9 mouse cellular contexts compared by ENCODE assay signal in the genomic region with DNA sequence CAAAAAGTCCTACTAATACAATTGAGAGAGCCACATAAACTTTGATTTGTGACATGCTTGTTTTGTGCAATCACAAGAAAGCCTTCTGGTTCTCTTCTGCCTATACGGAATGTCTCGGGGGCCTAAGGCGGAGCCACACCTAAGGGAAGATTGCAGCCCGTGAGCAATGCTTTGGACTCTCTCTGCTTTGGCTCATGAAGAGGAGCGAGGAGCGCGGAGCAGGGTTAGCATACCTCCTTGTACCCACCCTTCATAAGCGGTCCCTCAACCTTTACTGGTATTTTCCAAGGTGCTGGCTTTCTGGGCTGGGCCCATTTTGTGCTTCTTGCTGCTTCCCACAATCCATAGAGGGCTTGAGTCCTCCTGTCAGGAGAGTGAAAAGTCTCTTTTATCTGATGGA.
DNase-seq lines count a peak whose midpoint lies in the region; ATAC-seq and TF ChIP-seq lines count a peak whose summit lies in the region.
"Had no signal": no experiment of that assay in that cellular context is flagged by ENCODE, and none has a peak within 500 bp of the region (broad histone marks: within the 10 kb centered on the region; RNA-seq: fewer than 3 reads in every experiment).

No protein-coding gene starts in this region.

- no peaks in the 10 kb centered on the region for H3K36me3 ChIP-seq in hindbrain, postnatal 0 days (ENCODE audit: insufficient read depth, low read length)
- H3K36me3 ChIP-seq in hindbrain, embryonic 10.5 days, result no peaks in the 10 kb centered on the region
- no peaks in the 10 kb centered on the region for H3K36me3 ChIP-seq in liver, embryonic 13.5 days
- H3K36me3 ChIP-seq in midbrain, embryonic 15.5 days (replicated peaks), result no peaks in the 10 kb centered on the region
- H3K36me3 ChIP-seq: embryonic facial prominence, embryonic 12.5 days had no signal

- H3K27ac ChIP-seq in hindbrain, postnatal 0 days, result peak overlapping the region; percentile 51
- no peak overlapping the region for H3K27ac ChIP-seq in hindbrain, embryonic 10.5 days
- H3K27ac ChIP-seq in liver, embryonic 13.5 days, result no peak overlapping the region
- H3K27ac ChIP-seq in midbrain, embryonic 15.5 days, result no peak overlapping the region
- H3K27ac ChIP-seq: embryonic facial prominence, embryonic 12.5 days had no signal

- no peak overlapping the region for H3K4me3 ChIP-seq in hindbrain, postnatal 0 days (ENCODE audit: low read length)
- H3K4me3 ChIP-seq in hindbrain, embryonic 10.5 days, result no peak overlapping the region
- H3K4me3 ChIP-seq in liver, embryonic 13.5 days (replicated peaks), result no peak overlapping the region
- H3K4me3 ChIP-seq in midbrain, embryonic 15.5 days, result no peak overlapping the region
- H3K4me3 ChIP-seq: embryonic facial prominence, embryonic 12.5 days had no signal

- H3K27me3 ChIP-seq in hindbrain, postnatal 0 days (ENCODE audit: insufficient read depth, low read length), result no peaks in the 10 kb centered on the region
- H3K27me3 ChIP-seq in hindbrain, embryonic 10.5 days (ENCODE audit: insufficient read depth, poor library complexity, severe bottlenecking), result no peaks in the 10 kb centered on the region
- H3K27me3 ChIP-seq in liver, embryonic 13.5 days, result no peaks in the 10 kb centered on the region
- H3K27me3 ChIP-seq in midbrain, embryonic 15.5 days (replicated peaks), result no peaks in the 10 kb centered on the region
- H3K27me3 ChIP-seq: embryonic facial prominence, embryonic 12.5 days had no signal

- H3K4me2 ChIP-seq in hindbrain, postnatal 0 days (ENCODE audit: low read depth, low read length), result 0 out of 2 replicates have a peak overlapping the region, but pooled peaks have one; percentile 13
- H3K4me2 ChIP-seq in liver, embryonic 13.5 days, result peak overlapping the region; percentile 35; the same call in 1 of the 2 replicates
- H3K4me2 ChIP-seq in midbrain, embryonic 15.5 days, result no peak overlapping the region

- TF ChIP-seq CTCF in hindbrain, postnatal 0 days (IDR thresholded peaks at IDR 0.05; ENCODE audit: low read depth), result no peak

- WGBS in hindbrain, postnatal 0 days, result 92% methylated on average over 8 of the region's 8 CpGs
- WGBS in hindbrain, embryonic 10.5 days, result 87% methylated on average over 8 of the region's 8 CpGs
- WGBS in liver, embryonic 13.5 days (ENCODE audit: insufficient replicate concordance), result 72% methylated on average over 8 of the region's 8 CpGs
- 85% methylated on average over 8 of the region's 8 CpGs for WGBS in midbrain, embryonic 15.5 days

- no peak overlapping the region for H3K9ac ChIP-seq in hindbrain, postnatal 0 days (replicated peaks; ENCODE audit: low read length)
- no peak overlapping the region for H3K9ac ChIP-seq in liver, embryonic 13.5 days
- no peak overlapping the region for H3K9ac ChIP-seq in midbrain, embryonic 15.5 days
- H3K9ac ChIP-seq: embryonic facial prominence, embryonic 12.5 days had no signal

- no peak for ATAC-seq in hindbrain, postnatal 0 days
- no peak for ATAC-seq in liver, embryonic 13.5 days (ENCODE audit: low read depth)
- ATAC-seq in midbrain, embryonic 15.5 days (replicated peaks), result no peak

- H3K4me1 ChIP-seq in hindbrain, postnatal 0 days (ENCODE audit: insufficient read depth, low read length), result peaks cover 10% of the 10 kb centered on the region; the same call in 1 of the 2 replicates
- H3K4me1 ChIP-seq in hindbrain, embryonic 10.5 days (replicated peaks), result peaks cover 38% of the 10 kb centered on the region
- peaks cover 2% of the 10 kb centered on the region; the same call in 1 of the 2 replicates for H3K4me1 ChIP-seq in liver, embryonic 13.5 days (replicated peaks)
- H3K4me1 ChIP-seq in midbrain, embryonic 15.5 days, result peaks cover 7% of the 10 kb centered on the region

- no peak for DNase-seq in hindbrain, postnatal 0 days (ENCODE audit: low spot score)
- no peak for DNase-seq in hindbrain, embryonic 10.5 days (ENCODE audit: low spot score)
- DNase-seq in urinary bladder, postnatal 14 days (ENCODE audit: low spot score), result peak; percentile 44
- DNase-seq in urinary bladder, adult 2 months (ENCODE audit: low spot score), result no peak
- no peak for DNase-seq in liver, embryonic 13.5 days
- DNase-seq in left cerebral cortex, adult 9 months (ENCODE audit: low spot score in 2 of 2), result no peak
- DNase-seq in adipocyte (ENCODE audit: low spot score), result no peak

- H3K9me3 ChIP-seq in hindbrain, postnatal 0 days (ENCODE audit: low read length), result no peaks in the 10 kb centered on the region
- H3K9me3 ChIP-seq in hindbrain, embryonic 10.5 days, result no peaks in the 10 kb centered on the region
- H3K9me3 ChIP-seq in liver, embryonic 13.5 days (replicated peaks), result no peaks in the 10 kb centered on the region
- H3K9me3 ChIP-seq in midbrain, embryonic 15.5 days, result no peaks in the 10 kb centered on the region
- H3K9me3 ChIP-seq: embryonic facial prominence, embryonic 12.5 days had no signal
